In the genomic region with DNA sequence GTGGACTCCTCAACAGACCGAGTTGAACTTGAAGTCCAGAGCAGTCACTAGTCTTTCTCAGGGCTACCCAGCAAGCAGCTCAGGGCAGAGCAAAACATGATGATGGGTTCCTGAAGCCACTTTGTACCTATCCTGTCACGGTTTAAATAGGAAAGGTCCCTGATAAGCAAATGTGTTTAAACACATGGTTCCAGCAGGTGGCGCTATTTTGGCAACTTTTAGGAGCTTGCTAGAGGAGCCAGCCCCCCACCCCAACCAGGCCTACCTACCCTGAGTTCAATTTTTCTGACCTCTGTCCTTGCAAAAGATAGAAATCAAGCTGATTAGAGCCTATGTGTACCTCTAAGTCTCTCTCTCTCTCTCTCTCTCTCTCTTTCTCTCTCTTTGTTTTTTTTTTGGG, we compare ENCODE assay signal across 10 mouse cellular contexts. TPM values are rescaled to one million over a fixed set of nuclear protein-coding genes. Genes with fewer than 3 reads are reported as not detected.
DNase-seq lines count a peak whose midpoint lies in the region; ATAC-seq and TF ChIP-seq lines count a peak whose summit lies in the region.
"Had no signal": no experiment of that assay in that cellular context is flagged by ENCODE, and none has a peak within 500 bp of the region (broad histone marks: within the 10 kb centered on the region; RNA-seq: fewer than 3 reads in every experiment).

No protein-coding gene starts in this region.

- no peak overlapping the region for H3K27ac ChIP-seq in heart, postnatal 0 days (ENCODE audit: low read depth)
- no peak overlapping the region for H3K27ac ChIP-seq in thymus, adult 2 months (ENCODE audit: control insufficient read depth, insufficient read depth, low read length)
- H3K27ac ChIP-seq in liver, embryonic 14.5 days, result no peak overlapping the region
- H3K27ac ChIP-seq: stomach, embryonic 15.5 days had no signal

- no peak overlapping the region for H3K4me2 ChIP-seq in heart, postnatal 0 days (ENCODE audit: low read depth, low read length)
- H3K4me2 ChIP-seq in liver, embryonic 14.5 days (ENCODE audit: low read depth), result no peak overlapping the region
- H3K4me2 ChIP-seq: stomach, embryonic 15.5 days had no signal

- no peak for ATAC-seq in heart, postnatal 0 days (ENCODE audit: insufficient read depth, low read depth)
- no peak for ATAC-seq in liver, embryonic 14.5 days (ENCODE audit: insufficient read depth)
- no peak for ATAC-seq in erythroblast, adult 5-6 weeks (replicated peaks; ENCODE audit: low FRiP score, poor library complexity, severe bottlenecking)

- no peak overlapping the region for H3K9ac ChIP-seq in heart, postnatal 0 days (replicated peaks; ENCODE audit: low read depth, low read length)
- no peak overlapping the region for H3K9ac ChIP-seq in liver, embryonic 14.5 days (replicated peaks)
- H3K9ac ChIP-seq: stomach, embryonic 15.5 days had no signal

- peak; percentile 74 for DNase-seq in heart, postnatal 0 days (ENCODE audit: low spot score)
- no peak for DNase-seq in heart, adult 9 months (ENCODE audit: low spot score in 2 of 2)
- DNase-seq in thymus, adult 2 months, result peak; percentile 60
- DNase-seq in thymus, adult 18-20 months, result no peak
- DNase-seq in c-Kit-positive CD71-positive TER-119-negative erythroid progenitor cells, embryonic 14.5 days (ENCODE audit: low read depth), result peak; percentile 58
- peak; percentile 52 to 59 (median 52) for DNase-seq in liver, embryonic 14.5 days (ENCODE audit: low read depth in 3 of 3, low spot score in 3 of 3)
- DNase-seq in thymus, postnatal 25 days, result peak; percentile 58

- no peaks in the 10 kb centered on the region for H3K4me1 ChIP-seq in heart, postnatal 0 days (ENCODE audit: control insufficient read depth, insufficient read depth)
- peaks cover 2% of the 10 kb centered on the region; the same call in 1 of the 2 replicates for H3K4me1 ChIP-seq in thymus, adult 2 months (replicated peaks; ENCODE audit: control insufficient read depth, insufficient read depth, low read length)
- H3K4me1 ChIP-seq in liver, embryonic 14.5 days (replicated peaks; ENCODE audit: control insufficient read depth in 2 of 2, insufficient read depth in 2 of 2, low read length in 1 of 2), result no peaks in the 10 kb centered on the region
- H3K4me1 ChIP-seq: stomach, embryonic 15.5 days had no signal

- no peaks in the 10 kb centered on the region for H3K27me3 ChIP-seq in heart, postnatal 0 days (ENCODE audit: control insufficient read depth, insufficient read depth, low read length)
- no peaks in the 10 kb centered on the region for H3K27me3 ChIP-seq in thymus, adult 2 months (ENCODE audit: control insufficient read depth, insufficient read depth, low read length)
- H3K27me3 ChIP-seq in liver, embryonic 14.5 days (ENCODE audit: control insufficient read depth, insufficient read depth, low read length), result no peaks in the 10 kb centered on the region
- H3K27me3 ChIP-seq: stomach, embryonic 15.5 days had no signal

- no peak for TF ChIP-seq POLR2A in thymus, adult 2 months (IDR thresholded peaks at IDR 0.05; ENCODE audit: control insufficient read depth, extremely low read depth, insufficient read depth, low read length, poor library complexity)

- no peaks in the 10 kb centered on the region for H3K36me3 ChIP-seq in heart, postnatal 0 days (replicated peaks; ENCODE audit: control insufficient read depth, insufficient read depth, low read length)
- H3K36me3 ChIP-seq in thymus, adult 2 months (ENCODE audit: control insufficient read depth, insufficient read depth, low read length), result no peaks in the 10 kb centered on the region
- no peaks in the 10 kb centered on the region for H3K36me3 ChIP-seq in liver, embryonic 14.5 days (replicated peaks; ENCODE audit: control insufficient read depth, insufficient read depth, low read depth)
- H3K36me3 ChIP-seq: stomach, embryonic 15.5 days had no signal

- no peak for TF ChIP-seq EP300 in heart, postnatal 0 days (IDR thresholded peaks at IDR 0.05; ENCODE audit: low read depth)
- no peak for TF ChIP-seq EP300 in liver, embryonic 14.5 days (IDR thresholded peaks at IDR 0.05; ENCODE audit: low read depth)

- WGBS in heart, postnatal 0 days, result 9% methylated on average over 3 of the region's 3 CpGs
- WGBS in thymus, adult 2 months, result 26% methylated on average over 3 of the region's 3 CpGs
- 15% methylated on average over 3 of the region's 3 CpGs for WGBS in liver, embryonic 14.5 days (ENCODE audit: insufficient replicate concordance)

- no peak overlapping the region for H3K4me3 ChIP-seq in heart, postnatal 0 days (ENCODE audit: low read depth, low read length)
- H3K4me3 ChIP-seq in thymus, adult 2 months (ENCODE audit: control insufficient read depth, insufficient read depth, low read length), result no peak overlapping the region
- no peak overlapping the region for H3K4me3 ChIP-seq in liver, embryonic 14.5 days (ENCODE audit: insufficient read depth in 1 of 2, low read depth in 2 of 2, low read length in 2 of 2)
- H3K4me3 ChIP-seq: erythroblast, embryonic 14.5 days; stomach, embryonic 15.5 days had no signal

- TF ChIP-seq CTCF in heart, postnatal 0 days (IDR thresholded peaks at IDR 0.05; ENCODE audit: low read depth), result peak; percentile 55
- TF ChIP-seq CTCF in thymus, adult 2 months (IDR thresholded peaks at IDR 0.05; ENCODE audit: borderline replicate concordance, control insufficient read depth, extremely low read depth, insufficient read depth, low read length, poor library complexity), result no peak
- peak; percentile 69 for TF ChIP-seq CTCF in liver, embryonic 14.5 days (IDR thresholded peaks at IDR 0.05; ENCODE audit: low read depth)

- no peaks in the 10 kb centered on the region for H3K9me3 ChIP-seq in heart, postnatal 0 days (replicated peaks; ENCODE audit: control insufficient read depth, low read length)
- H3K9me3 ChIP-seq in liver, embryonic 14.5 days (ENCODE audit: control insufficient read depth, low read length), result no peaks in the 10 kb centered on the region
- H3K9me3 ChIP-seq: stomach, embryonic 15.5 days had no signal

RNA-seq across cellular contexts. Expression of gene Hspb1, which starts 10.3 kb away (rescaled TPM):
- 1,178 and 1,316 TPM in 2 replicates for total RNA-seq in heart, postnatal 0 days (2014; rRNA removed; ENCODE audit: low replicate concordance)
- polyA plus RNA-seq in heart, postnatal 0 days (2015; fragmentation: Nextera tagmentation; extraction: Ambion mirVana), result 974 and 1,039 TPM in 2 replicates
- 73.6 and 96.8 TPM in 2 replicates for polyA plus RNA-seq in thymus, adult 2 months (2012; rRNA removed)
- polyA plus RNA-seq in liver, embryonic 14.5 days (2012; rRNA removed), result 1.7 and 1.9 TPM in 2 replicates
- 1.7 and 1.8 TPM in 2 replicates for polyA plus RNA-seq in liver, embryonic 14.5 days (2014; fragmentation: Nextera tagmentation; extraction: Ambion mirVana)
- total RNA-seq in erythroblast, adult 5-6 weeks (2015; ENCODE audit: low replicate concordance), result not detected in 2 replicates
- total RNA-seq in erythroblast, adult 5-6 weeks (2017; ENCODE audit: low replicate concordance), result not detected in 2 replicates

RNA-seq across cellular contexts. Expression of gene Ywhag, which starts 36.4 kb away (rescaled TPM):
- total RNA-seq in heart, postnatal 0 days (2014; rRNA removed; ENCODE audit: low replicate concordance), result 47.3 and 67.2 TPM in 2 replicates
- polyA plus RNA-seq in heart, postnatal 0 days (2015; fragmentation: Nextera tagmentation; extraction: Ambion mirVana), result 137 and 149 TPM in 2 replicates
- polyA plus RNA-seq in thymus, adult 2 months (2012; rRNA removed), result 56.5 and 73.5 TPM in 2 replicates
- 21.7 and 25.9 TPM in 2 replicates for polyA plus RNA-seq in liver, embryonic 14.5 days (2012; rRNA removed)
- polyA plus RNA-seq in liver, embryonic 14.5 days (2014; fragmentation: Nextera tagmentation; extraction: Ambion mirVana), result 26.3 and 30.1 TPM in 2 replicates
- 14.8 and 40.5 TPM in 2 replicates for total RNA-seq in erythroblast, adult 5-6 weeks (2015; ENCODE audit: low replicate concordance)
- 17.3 and 17.9 TPM in 2 replicates for total RNA-seq in erythroblast, adult 5-6 weeks (2017; ENCODE audit: low replicate concordance)

Comparison
In these comparisons a context has a peak if more than half of its experiments do, and no peak if none do; other contexts are left out.
1. DNase-seq: peak in heart, postnatal 0 days (single experiment), thymus, adult 2 months (single experiment), c-Kit-positive CD71-positive TER-119-negative erythroid progenitor cells, embryonic 14.5 days (single experiment), liver, embryonic 14.5 days (3 of 3) and thymus, postnatal 25 days (single experiment); none in heart, adult 9 months (0 of 2) and thymus, adult 18-20 months (0 of 2).
2. RNA of gene Hspb1, which starts 10.3 kb away (polyA plus RNA-seq): 974 to 1,039 TPM in heart, postnatal 0 days and 73.6 to 96.8 TPM in thymus, adult 2 months; 1.7 to 1.9 TPM in liver, embryonic 14.5 days; every median in the first group is over 10 times any median in the second.